Mouse (Mus musculus) ES-E14 (cell line): ENCODE data around the gene Pdia3. TPM values are rescaled to one million over a fixed set of nuclear protein-coding genes. Genes with fewer than 3 reads are reported as not detected.
"Not testable (repeated sequence)": the region's sequence is repeated elsewhere in the genome, so short reads cannot be mapped to it uniquely, and the experiment has no call there.

Experiments
- DNase-seq: peaks from one replicate; pipeline ENCODE4 v3.0.0-alpha.2; 2013; ENCODE audit warnings: low read depth, low spot score
- H3K27ac ChIP-seq: 2 replicates; pipeline ENCODE4 v1.5.1; 2012; ENCODE audit warnings: low read depth, mild to moderate bottlenecking, low read length, moderate library complexity, mixed read lengths; ENCODE audit not compliant: poor library complexity, insufficient read depth, severe bottlenecking
- H3K36me3 ChIP-seq: 2 replicates; pipeline ENCODE4 v1.6.1; 2012; ENCODE audit warnings: mild to moderate bottlenecking, low read length, moderate library complexity, mixed read lengths; ENCODE audit not compliant: control insufficient read depth, poor library complexity, insufficient read depth, severe bottlenecking
- H3K4me1 ChIP-seq, 2 experiments: fragments of 150-350 bp in 1 of 2; sonication (generic) in 1 of 2; 2 replicates each; pipeline ENCODE4 v1.6.1; 2012; ENCODE audit warnings: low read length in 2 of 2, mild to moderate bottlenecking in 1 of 2, mixed read lengths in 1 of 2; ENCODE audit not compliant: control insufficient read depth in 2 of 2, insufficient read depth in 2 of 2, poor library complexity in 1 of 2
- H3K4me3 ChIP-seq, 2 experiments: fragments of 150-350 bp in 1 of 2; sonication (generic) in 1 of 2; 2 replicates each; pipeline ENCODE4 v1.5.1; 2012; ENCODE audit warnings: low read length in 2 of 2, low read depth in 1 of 2, mild to moderate bottlenecking in 1 of 2, mixed read lengths in 1 of 2; ENCODE audit not compliant: insufficient read depth in 1 of 2, poor library complexity in 1 of 2, severe bottlenecking in 1 of 2
- H3K9ac ChIP-seq: 2 replicates; pipeline ENCODE4 v1.6.1; 2012; ENCODE audit warnings: low read depth, mild to moderate bottlenecking, low read length, mixed read lengths; ENCODE audit not compliant: poor library complexity, insufficient read depth, severe bottlenecking
- H3K9me3 ChIP-seq: fragments of 150-350 bp; sonication (generic); 2 replicates; pipeline ENCODE4 v1.6.1; 2012; ENCODE audit warnings: low read depth, mild to moderate bottlenecking, low read length; ENCODE audit not compliant: control insufficient read depth, insufficient read depth
- CHD2 ChIP-seq: IDR thresholded peaks from 2 replicates; pipeline ENCODE4 v1.6.1; 2014; ENCODE audit warnings: mild to moderate bottlenecking, low read depth, low read length, inconsistent platforms
- HCFC1 ChIP-seq: IDR thresholded peaks from 2 replicates; pipeline ENCODE4 v1.6.1; 2012; ENCODE audit warnings: low read length, inconsistent platforms, borderline replicate concordance; ENCODE audit not compliant: insufficient read depth
- MAFK ChIP-seq: IDR thresholded peaks from 2 replicates; pipeline ENCODE4 v1.6.1; 2014; ENCODE audit warnings: mild to moderate bottlenecking, low read depth, low read length, inconsistent platforms; ENCODE audit not compliant: insufficient read depth
- ZC3H11A ChIP-seq: IDR thresholded peaks from 2 replicates; pipeline ENCODE4 v1.6.1; 2012; ENCODE audit warnings: low read depth, mild to moderate bottlenecking, inconsistent platforms, low read length, borderline replicate concordance
- ZNF384 ChIP-seq: IDR thresholded peaks from 2 replicates; pipeline ENCODE4 v1.6.1; 2012; ENCODE audit warnings: low read depth, low read length, inconsistent platforms
- in situ Hi-C, 2 experiments: fragments of 600-800 bp; cut with MboI; formaldehyde crosslinking; loops; one replicate each; pipeline ENCODE4 v1.15.1; 2025; ENCODE audit warnings: low sequenced_read_pairs in 2 of 2, inconsistent platforms in 1 of 2; ENCODE audit not compliant: unreplicated experiment in 2 of 2
- total RNA-seq: library from RNA; depleted of rRNA; stranded (reverse); fragments of 300-350 nt; gene quantifications from 2 replicates; pipeline ENCODE4 v1.2.3, GENCODE M21; 2012

Pdia3 gene
- total RNA-seq, 1 experiment: 251 TPM

- peak; percentile 78 for DNase-seq
- H3K4me1 ChIP-seq, H3K9me3 ChIP-seq, in situ Hi-C loops, H3K36me3 ChIP-seq, H3K27ac ChIP-seq: not testable (repeated sequence)
- peak; percentile 60; the same call in 1 of the 2 replicates for TF ChIP-seq HCFC1
- peak within 1 kb of the TSS; percentile 69 to 90 for H3K4me3 ChIP-seq
- H3K9ac ChIP-seq: peak within 1 kb of the TSS; percentile 82
Measured at GRCm38 (mm10) chr2:121473301-121474179, 60.0 kb downstream of the Pdia3 start, which contains the start of gene Mfap1b. TSS of gene Mfap1b (minus strand) at chr2:121474067.

DNA sequence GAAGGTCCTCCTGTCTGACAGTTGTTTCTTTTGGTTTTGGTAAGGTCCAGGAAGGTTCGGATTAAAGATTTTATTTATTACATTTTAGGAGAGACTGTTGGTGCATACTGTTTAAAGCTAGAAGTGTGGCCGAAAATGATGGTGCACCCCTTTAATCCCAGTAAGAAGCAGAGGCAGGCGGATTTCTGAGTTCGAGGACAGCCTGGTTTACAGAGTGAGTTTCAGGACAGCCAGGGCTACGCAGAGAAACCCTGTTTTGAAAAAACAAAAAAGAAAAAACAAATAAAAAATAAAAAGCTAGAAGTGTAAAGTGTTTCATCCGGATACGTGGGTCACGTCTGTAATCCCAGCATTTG lies 60.6 kb downstream of the Pdia3 start:
- Histone ChIP-seq H3K36me3 (peaks cover 2% of the 10 kb centered on the region), H3K4me3 (peak overlapping the region; percentile 63 to 90), H3K9me3 (no peaks in the 10 kb centered on the region), H3K9ac (no peak overlapping the region; the same call in 1 of the 2 replicates), H3K4me1 (0 out of 4 replicates have a peak, but pooled peaks cover 0 to 2% of the 10 kb centered on the region in 2 experiments), H3K27ac (no peak overlapping the region)
- no peak for DNase-seq
- TF ChIP-seq MAFK: no peak
- no peak for TF ChIP-seq ZC3H11A
- no peak for TF ChIP-seq HCFC1
- TF ChIP-seq CHD2: no peak
- TF ChIP-seq ZNF384: no peak
- in situ Hi-C loops: no loop called here

- H3K4me1 ChIP-seq, H3K36me3 ChIP-seq, H3K9ac ChIP-seq, H3K4me3 ChIP-seq, H3K27ac ChIP-seq, DNase-seq, in situ Hi-C loops, H3K9me3 ChIP-seq: not testable (repeated sequence)
Measured at GRCm38 (mm10) chr2:121475306-121475705, 61.7 kb downstream of the Pdia3 start.

- H3K9ac ChIP-seq: no peak overlapping the region
- no peak for DNase-seq
- H3K27ac ChIP-seq: no peak overlapping the region
- H3K4me3 ChIP-seq: no peak overlapping the region
- TF ChIP-seq ZNF384 (no peak), CHD2 (no peak), ZC3H11A (no peak), HCFC1 (no peak)
- H3K4me1 ChIP-seq: 0 out of 4 replicates have a peak, but pooled peaks cover 0 to 2% of the 10 kb centered on the region in 2 experiments
- no peaks in the 10 kb centered on the region for H3K9me3 ChIP-seq
- in situ Hi-C loops: no loop called here
- no peaks in the 10 kb centered on the region for H3K36me3 ChIP-seq
Measured at GRCm38 (mm10) chr2:121477491-121478266, 64.1 kb downstream of the Pdia3 start.
